Mouse (Mus musculus) kidney, adult 2 months (tissue): ENCODE results near the gene Gimap1. TPM values are rescaled to one million over a fixed set of nuclear protein-coding genes. Genes with fewer than 3 reads are reported as not detected.
A peak's percentile ranks its signal among the peaks of the same experiment; 100 is the strongest.

Experiments
- DNase-seq: peaks from one replicate; pipeline ENCODE4 v3.0.0; 2021
- H3K27ac ChIP-seq: fragments of 200-500 bp; 2 replicates; pipeline ENCODE4 v1.5.1; 2012; ENCODE audit warnings: low read depth, low read length, control low read depth, inconsistent platforms; ENCODE audit not compliant: insufficient read depth
- H3K27me3 ChIP-seq: fragments of 200-500 bp; replicated peaks from 2 replicates; pipeline ENCODE4 v1.6.1; 2012; ENCODE audit warnings: mild to moderate bottlenecking, moderate library complexity, low read length, inconsistent platforms; ENCODE audit not compliant: control insufficient read depth, insufficient read depth
- H3K36me3 ChIP-seq: fragments of 200-500 bp; 2 replicates; pipeline ENCODE4 v1.6.1; 2012; ENCODE audit warnings: mild to moderate bottlenecking, moderate library complexity, low read length, inconsistent platforms; ENCODE audit not compliant: control insufficient read depth, insufficient read depth
- H3K4me1 ChIP-seq: fragments of 200-500 bp; 2 replicates; pipeline ENCODE4 v1.6.1; 2011; ENCODE audit warnings: low read length; ENCODE audit not compliant: control insufficient read depth, insufficient read depth
- H3K4me3 ChIP-seq: fragments of 200-500 bp; 2 replicates; pipeline ENCODE4 v1.5.1; 2011; ENCODE audit warnings: mild to moderate bottlenecking, low read depth, low read length, control low read depth; ENCODE audit not compliant: insufficient read depth
- CTCF ChIP-seq: fragments of 200-500 bp; conservative IDR thresholded peaks from 2 replicates; pipeline ENCODE4 v1.5.1; 2011; ENCODE audit warnings: low read depth, mild to moderate bottlenecking, control low read depth, low read length, moderate library complexity, mixed read lengths; ENCODE audit not compliant: insufficient read depth, insufficient read length
- POLR2A ChIP-seq: fragments of 200-500 bp; IDR thresholded peaks from one replicate; pipeline ENCODE4 v1.6.1; 2011; ENCODE audit warnings: low read depth, low read length, control low read depth
- WGBS: fragments of 180-500 bp; shearing (Covaris S2); methylation state at CpG from one replicate; pipeline ENCODE4 v1.1.7; 2018; 5-methylcytosine and 5-hydroxymethylcytosine counted together
- polyA plus RNA-seq: library from polyadenylated mRNA; depleted of rRNA; stranded (reverse); fragments of >200 nt; gene quantifications from 2 replicates; pipeline ENCODE4 v1.2.3, GENCODE M21; 2012; rRNA removed

Gene Gimap1
- polyA plus RNA-seq: 8.3 and 10.0 TPM in 2 replicates

- H3K27ac ChIP-seq: peak within 1 kb of the TSS; percentile 74
- H3K4me3 ChIP-seq: peak within 1 kb of the TSS; percentile 47
- 65% methylated on average over 15 of the region's 15 CpGs for WGBS
- no peaks in the 10 kb centered on the region for H3K27me3 ChIP-seq
- DNase-seq: peak; percentile 66
- H3K36me3 ChIP-seq: no peaks in the 10 kb centered on the region
- no peak for TF ChIP-seq POLR2A
- no peak for TF ChIP-seq CTCF
- peaks cover 9% of the 10 kb centered on the region; the same call in 1 of the 2 replicates for H3K4me1 ChIP-seq
These were observed at the start of gene Gimap1 for GRCm38 (mm10) chr6:48738961-48739779. Gene Gimap1 (plus strand): TSS chr6:48739054.

GRCm38 (mm10) chr6:48689320-48689719 is 49.5 kb upstream of the Gimap1 start:
- no peak for DNase-seq
- H3K4me1 ChIP-seq: no peaks in the 10 kb centered on the region
- H3K36me3 ChIP-seq: no peaks in the 10 kb centered on the region
- WGBS: 80% methylated on average over 2 of the region's 2 CpGs
- TF ChIP-seq CTCF: no peak
- TF ChIP-seq POLR2A: no peak
- no peak overlapping the region for H3K4me3 ChIP-seq
- H3K27me3 ChIP-seq: no peaks in the 10 kb centered on the region
- peak overlapping the region; percentile 67; the same call in 1 of the 2 replicates for H3K27ac ChIP-seq

- Histone ChIP-seq H3K4me3 (no peak overlapping the region), H3K27me3 (no peaks in the 10 kb centered on the region), H3K27ac (no peak overlapping the region), H3K4me1 (no peaks in the 10 kb centered on the region; the same call in 1 of the 2 replicates), H3K36me3 (no peaks in the 10 kb centered on the region)
- WGBS: 80% methylated on average over 6 of the region's 6 CpGs
- no peak for DNase-seq
- no peak for TF ChIP-seq POLR2A
These were observed 45.9 kb upstream of the Gimap1 start for GRCm38 (mm10) chr6:48692962-48693361.

GRCm38 (mm10) chr6:48696830-48697554 is 41.9 kb upstream of the Gimap1 start:
- Histone ChIP-seq H3K36me3 (0 out of 2 replicates have a peak, but pooled peaks cover under 1% of the 10 kb centered on the region), H3K27ac (peak overlapping the region; percentile 50), H3K4me3 (no peak overlapping the region), H3K27me3 (no peaks in the 10 kb centered on the region), H3K4me1 (peaks cover 2% of the 10 kb centered on the region; the same call in 1 of the 2 replicates)
- TF ChIP-seq CTCF (no peak), POLR2A (no peak)
- WGBS: 87% methylated on average over 4 of the region's 4 CpGs
- no peak for DNase-seq

GRCm38 (mm10) chr6:48697555-48697930 is 41.3 kb upstream of the Gimap1 start:
- DNase-seq: no peak
- H3K4me3 ChIP-seq: no peak overlapping the region
- no peak for TF ChIP-seq CTCF
- no peak for TF ChIP-seq POLR2A
- peak overlapping the region; percentile 41 for H3K27ac ChIP-seq
- WGBS: 28% methylated on average over 1 of the region's 1 CpGs
- 0 out of 2 replicates have a peak, but pooled peaks cover 1% of the 10 kb centered on the region for H3K36me3 ChIP-seq
- no peaks in the 10 kb centered on the region for H3K27me3 ChIP-seq
- peaks cover 2% of the 10 kb centered on the region; the same call in 1 of the 2 replicates for H3K4me1 ChIP-seq

- H3K27me3 ChIP-seq: no peaks in the 10 kb centered on the region
- peaks cover 2% of the 10 kb centered on the region; the same call in 1 of the 2 replicates for H3K4me1 ChIP-seq
- TF ChIP-seq CTCF (no peak), POLR2A (no peak)
- H3K4me3 ChIP-seq: no peak overlapping the region
- 75% methylated on average over 7 of the region's 7 CpGs for WGBS
- H3K27ac ChIP-seq: peak overlapping the region; percentile 80
- no peak for DNase-seq
- H3K36me3 ChIP-seq: 0 out of 2 replicates have a peak, but pooled peaks cover 1% of the 10 kb centered on the region
These were observed 40.6 kb upstream of the Gimap1 start for GRCm38 (mm10) chr6:48698066-48698856.

GRCm38 (mm10) chr6:48698888-48699287 is 40.0 kb upstream of the Gimap1 start:
- WGBS: 82% methylated on average over 3 of the region's 3 CpGs
- Histone ChIP-seq H3K4me3 (no peak overlapping the region), H3K27me3 (no peaks in the 10 kb centered on the region), H3K4me1 (peaks cover 2% of the 10 kb centered on the region; the same call in 1 of the 2 replicates), H3K36me3 (0 out of 2 replicates have a peak, but pooled peaks cover 1% of the 10 kb centered on the region), H3K27ac (peak overlapping the region; percentile 80)
- DNase-seq: no peak
- TF ChIP-seq CTCF: no peak
- no peak for TF ChIP-seq POLR2A
